Mouse (Mus musculus) E14TG2a.4 (cell line): ENCODE results near the gene Stk39.
A peak's percentile ranks its signal among the peaks of the same experiment; 100 is the strongest.

ENCODE experiments used
- H3K27me3 ChIP-seq: 2 replicates; pipeline ENCODE4 v1.6.1; 2014; ENCODE audit warnings: low read length, control low read depth; ENCODE audit not compliant: insufficient read depth
- H3K36me3 ChIP-seq: 2 replicates; pipeline ENCODE4 v1.6.1; 2014; ENCODE audit warnings: low read length, control low read depth; ENCODE audit not compliant: insufficient read depth
- H3K4me1 ChIP-seq: replicated peaks from 2 replicates; pipeline ENCODE4 v1.6.1; 2014; ENCODE audit warnings: low read depth, low read length, control low read depth
- H3K4me3 ChIP-seq: replicated peaks from 2 replicates; pipeline ENCODE4 v1.5.1; 2014; ENCODE audit warnings: mild to moderate bottlenecking, low read length
- H3K9me3 ChIP-seq: 2 replicates; pipeline ENCODE4 v1.6.1; 2014; ENCODE audit warnings: low read length, control low read depth
- CTCF ChIP-seq: conservative IDR thresholded peaks from 2 replicates; pipeline ENCODE4 v1.5.1; 2014; ENCODE audit warnings: low read length
- NANOG ChIP-seq: IDR thresholded peaks from 2 replicates; pipeline ENCODE4 v1.6.1; 2014; ENCODE audit warnings: borderline replicate concordance, low read length, mixed read lengths
- POU5F1 ChIP-seq: IDR thresholded peaks from 2 replicates; pipeline ENCODE4 v1.6.1; 2014; ENCODE audit warnings: low read length, borderline replicate concordance

The Stk39 gene

GRCm38 (mm10) chr2:68471759-68472550, at the start of gene Stk39:
TSS of gene Stk39 (minus strand) at chr2:68472268.
- Histone ChIP-seq H3K27me3 (peaks cover 65% of the 10 kb centered on the region), H3K9me3 (no peaks in the 10 kb centered on the region), H3K4me1 (peaks cover 6% of the 10 kb centered on the region; the same call in 1 of the 2 replicates), H3K4me3 (peak within 1 kb of the TSS; percentile 83), H3K36me3 (no peaks in the 10 kb centered on the region)
- no peak for TF ChIP-seq POU5F1
- no peak for TF ChIP-seq CTCF
- TF ChIP-seq NANOG: no peak

DNA sequence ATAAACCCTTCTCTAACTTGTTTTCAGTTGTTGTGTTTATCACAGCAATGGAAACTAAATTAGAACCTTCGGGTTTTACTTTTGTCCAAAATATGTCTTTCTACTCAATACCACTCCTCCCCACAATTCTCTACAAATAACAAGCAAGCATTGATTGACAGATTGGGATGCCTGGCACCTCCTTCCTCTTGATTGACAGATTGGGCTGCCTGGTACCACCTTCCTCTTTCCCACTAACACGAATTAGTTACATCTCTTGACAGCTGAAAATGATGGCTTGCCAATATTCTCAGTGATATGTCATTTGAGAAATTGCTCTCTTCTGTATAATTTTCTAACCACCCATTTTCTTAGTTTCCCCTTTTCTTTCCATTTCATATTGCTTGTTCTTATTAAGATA, 43.3 kb upstream of the Stk39 start:
- H3K4me3 ChIP-seq: no peak overlapping the region
- H3K9me3 ChIP-seq: no peaks in the 10 kb centered on the region
- TF ChIP-seq NANOG (no peak), CTCF (no peak), POU5F1 (no peak)
- no peaks in the 10 kb centered on the region for H3K4me1 ChIP-seq
- no peaks in the 10 kb centered on the region for H3K27me3 ChIP-seq
- H3K36me3 ChIP-seq: no peaks in the 10 kb centered on the region

GRCm38 (mm10) chr2:68503202-68503601, 31.1 kb upstream of the Stk39 start:
- Histone ChIP-seq H3K9me3 (no peaks in the 10 kb centered on the region), H3K27me3 (no peaks in the 10 kb centered on the region), H3K4me1 (no peaks in the 10 kb centered on the region), H3K36me3 (no peaks in the 10 kb centered on the region), H3K4me3 (no peak overlapping the region)
- TF ChIP-seq NANOG: no peak
- no peak for TF ChIP-seq POU5F1
- no peak for TF ChIP-seq CTCF

- TF ChIP-seq NANOG (no peak), POU5F1 (no peak), CTCF (no peak)
These were observed 30.7 kb upstream of the Stk39 start for GRCm38 (mm10) chr2:68502734-68503133.

GRCm38 (mm10) chr2:68502236-68502635, 30.2 kb upstream of the Stk39 start:
- H3K9me3 ChIP-seq: no peaks in the 10 kb centered on the region
- H3K27me3 ChIP-seq: no peaks in the 10 kb centered on the region
- H3K4me3 ChIP-seq: no peak overlapping the region
- TF ChIP-seq NANOG (no peak), POU5F1 (no peak), CTCF (no peak)
- no peaks in the 10 kb centered on the region for H3K36me3 ChIP-seq
- no peaks in the 10 kb centered on the region for H3K4me1 ChIP-seq

More at GRCm38 (mm10) chr2:68502734-68503133, 30.7 kb upstream of the Stk39 start:
- Histone ChIP-seq H3K9me3 (no peaks in the 10 kb centered on the region), H3K27me3 (no peaks in the 10 kb centered on the region), H3K36me3 (no peaks in the 10 kb centered on the region), H3K4me1 (no peaks in the 10 kb centered on the region), H3K4me3 (no peak overlapping the region)

DNA sequence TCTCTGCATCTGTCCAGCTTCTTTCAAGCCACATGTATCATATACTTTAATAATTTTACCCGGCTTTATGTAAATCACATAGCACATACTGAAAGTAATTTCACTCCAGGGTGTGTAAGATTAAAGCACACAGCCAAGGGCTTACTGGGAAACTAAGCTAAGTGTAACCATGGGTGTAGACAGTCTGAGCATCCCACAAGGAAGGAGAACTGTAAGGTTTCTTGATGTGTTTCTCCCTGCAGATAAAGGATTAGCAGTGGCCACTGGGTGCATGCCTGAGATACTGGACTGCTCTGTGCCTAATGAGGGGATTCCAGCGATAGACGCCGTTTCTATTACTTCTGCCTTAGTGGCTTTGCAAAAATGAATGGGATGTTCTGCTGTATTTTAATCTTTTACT, 14.2 kb upstream of the Stk39 start:
- H3K9me3 ChIP-seq: no peaks in the 10 kb centered on the region
- no peak overlapping the region for H3K4me3 ChIP-seq
- 0 out of 2 replicates have a peak, but pooled peaks cover 6% of the 10 kb centered on the region for H3K4me1 ChIP-seq
- H3K36me3 ChIP-seq: no peaks in the 10 kb centered on the region
- TF ChIP-seq CTCF (no peak), NANOG (no peak), POU5F1 (no peak)
- H3K27me3 ChIP-seq: no peaks in the 10 kb centered on the region

DNA sequence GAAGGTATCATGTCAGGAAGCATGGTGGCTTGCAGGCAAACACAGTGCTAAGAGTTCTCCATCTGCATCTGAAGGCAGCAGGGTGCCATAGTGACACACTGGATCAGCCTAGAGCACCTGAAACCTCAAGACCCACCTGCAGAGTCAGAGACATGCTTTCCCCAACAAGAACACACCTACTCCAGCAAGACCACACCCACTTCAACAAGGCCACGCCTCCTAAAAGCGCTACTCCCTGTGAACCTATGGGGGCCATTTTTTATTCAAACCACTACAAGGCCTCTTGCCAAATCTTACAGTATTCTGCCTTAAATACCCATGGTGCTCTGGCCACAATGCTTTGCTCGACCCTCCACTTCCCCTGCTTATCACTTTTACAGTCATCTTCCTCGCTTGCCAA, 13.1 kb upstream of the Stk39 start:
- Histone ChIP-seq H3K36me3 (no peaks in the 10 kb centered on the region), H3K4me1 (0 out of 2 replicates have a peak, but pooled peaks cover 6% of the 10 kb centered on the region), H3K4me3 (no peak overlapping the region), H3K27me3 (no peaks in the 10 kb centered on the region), H3K9me3 (no peaks in the 10 kb centered on the region)
- no peak for TF ChIP-seq CTCF
- TF ChIP-seq NANOG: no peak
- no peak for TF ChIP-seq POU5F1

GRCm38 (mm10) chr2:68482896-68483295, 10.8 kb upstream of the Stk39 start:
- Histone ChIP-seq H3K9me3 (no peaks in the 10 kb centered on the region), H3K4me3 (no peak overlapping the region), H3K4me1 (0 out of 2 replicates have a peak, but pooled peaks cover 6% of the 10 kb centered on the region), H3K36me3 (no peaks in the 10 kb centered on the region), H3K27me3 (no peaks in the 10 kb centered on the region)
- TF ChIP-seq NANOG: no peak
- TF ChIP-seq POU5F1: no peak
- TF ChIP-seq CTCF: no peak
